Mouse (Mus musculus): ENCODE measurements around the gene Uimc1.
A peak's percentile ranks its signal among the peaks of the same experiment; 100 is the strongest.

Gene Uimc1

GRCm38 (mm10) chr13:54992215-54992614, 107.9 kb downstream of the Uimc1 start:
- no peak for DNase-seq

- no peak for DNase-seq
Measured at GRCm38 (mm10) chr13:54988181-54988760, 111.8 kb downstream of the Uimc1 start.

- no peak for DNase-seq
Measured at GRCm38 (mm10) chr13:54987405-54987804, 112.7 kb downstream of the Uimc1 start.

- DNase-seq, result no peak
Measured at GRCm38 (mm10) chr13:54983614-54984013, 116.5 kb downstream of the Uimc1 start.

GRCm38 (mm10) chr13:54983001-54983400, 117.1 kb downstream of the Uimc1 start:
- DNase-seq, result no peak

GRCm38 (mm10) chr13:54980957-54981356, 119.1 kb downstream of the Uimc1 start:
- DNase-seq, result no peak

- peak; percentile 76 for DNase-seq
Measured at GRCm38 (mm10) chr13:54978804-54979203, 121.3 kb downstream of the Uimc1 start.
